Mouse (Mus musculus) lung, embryonic 16.5 days (tissue): ENCODE measurements at regions not wholly inside any gene's neighbourhood (a gene's known extent, or its start where the extent isn't known, plus 50 kb on each side); places are given as distances from the start of the nearest gene placed in this dataset.

Source experiments
- ATAC-seq: fragments of 200-750 bp; cut with Nextera tagmentation; 2 replicates; pipeline ENCODE4 v1.8.0; 2017; ENCODE audit warnings: low read depth, mild to moderate bottlenecking, moderate library complexity
- H3K27ac ChIP-seq: fragments of 300-500 bp; sonication (generic); 2 replicates; pipeline ENCODE4 v1.5.1; 2014; ENCODE audit warnings: mild to moderate bottlenecking, control low read depth, low read length
- H3K27me3 ChIP-seq: fragments of 300-500 bp; sonication (generic); 2 replicates; pipeline ENCODE4 v1.6.1; 2014; ENCODE audit warnings: low read depth, low read length, mixed read lengths; ENCODE audit not compliant: control insufficient read depth, insufficient read depth
- H3K36me3 ChIP-seq: fragments of 300-500 bp; sonication (generic); 2 replicates; pipeline ENCODE4 v1.6.1; 2014; ENCODE audit warnings: low read length; ENCODE audit not compliant: control insufficient read depth, insufficient read depth
- H3K4me1 ChIP-seq: fragments of 300-500 bp; sonication (generic); replicated peaks from 2 replicates; pipeline ENCODE4 v1.6.1; 2014; ENCODE audit warnings: low read length, mixed read lengths; ENCODE audit not compliant: control insufficient read depth, insufficient read depth
- H3K4me2 ChIP-seq: fragments of 300-500 bp; sonication (generic); 2 replicates; pipeline ENCODE4 v1.6.1; 2014; ENCODE audit warnings: low read depth, low read length, control low read depth
- H3K4me3 ChIP-seq: fragments of 300-500 bp; sonication (generic); 2 replicates; pipeline ENCODE4 v1.5.1; 2014; ENCODE audit warnings: mild to moderate bottlenecking, low read length, control low read depth
- H3K9ac ChIP-seq: fragments of 300-500 bp; sonication (generic); 2 replicates; pipeline ENCODE4 v1.6.1; 2014; ENCODE audit warnings: low read length, control low read depth
- H3K9me3 ChIP-seq: fragments of 300-500 bp; sonication (generic); 2 replicates; pipeline ENCODE4 v1.6.1; 2016; ENCODE audit warnings: low read length; ENCODE audit not compliant: control insufficient read depth
- WGBS: fragments of 180-500 bp; shearing (Covaris S2); extraction: QIAGEN DNeasy Blood & Tissue Kit; methylation state at CpG from one replicate; pipeline ENCODE4 v1.1.7; 2014; 5-methylcytosine and 5-hydroxymethylcytosine counted together

DNA sequence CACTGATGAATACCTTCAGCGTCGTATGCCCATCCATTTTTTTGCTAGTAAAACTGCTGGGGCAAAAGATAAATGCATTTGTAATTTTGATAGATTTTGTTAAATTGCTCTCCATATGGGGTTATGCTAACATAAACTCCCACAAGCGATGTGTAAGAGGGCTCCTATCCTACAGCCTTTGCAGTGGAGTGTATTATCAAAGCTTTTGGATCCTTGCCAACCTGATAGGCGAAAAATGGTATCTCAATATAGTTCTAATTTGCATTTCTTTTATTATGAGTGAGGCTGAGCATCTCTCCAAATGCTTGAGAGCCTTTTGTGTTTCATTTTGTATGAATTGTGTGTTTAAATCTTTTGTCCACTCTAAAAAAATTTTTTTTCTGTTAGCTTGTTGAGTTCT lies 140.3 kb downstream of the Icos start:
- 31% methylated on average over 4 of the region's 4 CpGs for WGBS
- Histone ChIP-seq H3K4me1 (no peaks in the 10 kb centered on the region), H3K27ac (no peak overlapping the region)

DNA sequence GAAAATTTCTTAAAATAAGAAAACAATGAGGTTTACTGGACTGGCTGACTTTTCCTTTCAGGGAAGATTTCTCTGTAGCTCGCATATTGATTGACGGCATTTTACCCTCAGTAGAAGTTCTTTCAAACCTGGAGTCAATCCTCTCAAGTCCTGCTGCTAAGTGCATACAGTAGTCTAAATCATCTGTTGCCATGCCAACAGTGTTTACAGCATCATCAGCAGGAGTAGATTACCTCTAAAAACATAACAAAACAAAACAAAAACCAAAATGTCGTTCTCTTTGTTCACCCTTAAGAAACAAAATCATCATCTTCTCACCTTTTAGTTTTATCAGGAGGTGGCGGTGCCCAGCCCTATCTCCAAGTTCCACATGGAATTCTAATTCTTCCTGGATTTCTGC lies 143.8 kb downstream of the Icos start:
- H3K27ac ChIP-seq: no peak overlapping the region
- H3K4me2 ChIP-seq: no peak overlapping the region
- H3K36me3 ChIP-seq: no peaks in the 10 kb centered on the region
- H3K4me3 ChIP-seq: no peak overlapping the region
- H3K27me3 ChIP-seq: no peaks in the 10 kb centered on the region
- H3K9me3 ChIP-seq: no peaks in the 10 kb centered on the region
- no peak overlapping the region for H3K9ac ChIP-seq
- ATAC-seq: no peak
- 75% methylated on average over 4 of the region's 4 CpGs for WGBS
- no peaks in the 10 kb centered on the region for H3K4me1 ChIP-seq

More for the DNA sequence above, 140.3 kb downstream of the Icos start:
- Histone ChIP-seq H3K4me2 (no peak overlapping the region), H3K9ac (no peak overlapping the region), H3K9me3 (no peaks in the 10 kb centered on the region), H3K36me3 (no peaks in the 10 kb centered on the region), H3K27me3 (no peaks in the 10 kb centered on the region), H3K4me3 (no peak overlapping the region)
- no peak for ATAC-seq

- Histone ChIP-seq H3K27me3 (no peaks in the 10 kb centered on the region), H3K27ac (no peak overlapping the region), H3K9me3 (no peaks in the 10 kb centered on the region), H3K4me2 (no peak overlapping the region), H3K4me3 (no peak overlapping the region), H3K36me3 (no peaks in the 10 kb centered on the region), H3K9ac (no peak overlapping the region), H3K4me1 (no peaks in the 10 kb centered on the region)
- whole genome bisulfite sequencing: 86% methylated on average over 2 of the region's 2 CpGs
- ATAC-seq: no peak
Measured at GRCm38 (mm10) chr1:61125127-61125526, 147.4 kb downstream of the Icos start.

DNA sequence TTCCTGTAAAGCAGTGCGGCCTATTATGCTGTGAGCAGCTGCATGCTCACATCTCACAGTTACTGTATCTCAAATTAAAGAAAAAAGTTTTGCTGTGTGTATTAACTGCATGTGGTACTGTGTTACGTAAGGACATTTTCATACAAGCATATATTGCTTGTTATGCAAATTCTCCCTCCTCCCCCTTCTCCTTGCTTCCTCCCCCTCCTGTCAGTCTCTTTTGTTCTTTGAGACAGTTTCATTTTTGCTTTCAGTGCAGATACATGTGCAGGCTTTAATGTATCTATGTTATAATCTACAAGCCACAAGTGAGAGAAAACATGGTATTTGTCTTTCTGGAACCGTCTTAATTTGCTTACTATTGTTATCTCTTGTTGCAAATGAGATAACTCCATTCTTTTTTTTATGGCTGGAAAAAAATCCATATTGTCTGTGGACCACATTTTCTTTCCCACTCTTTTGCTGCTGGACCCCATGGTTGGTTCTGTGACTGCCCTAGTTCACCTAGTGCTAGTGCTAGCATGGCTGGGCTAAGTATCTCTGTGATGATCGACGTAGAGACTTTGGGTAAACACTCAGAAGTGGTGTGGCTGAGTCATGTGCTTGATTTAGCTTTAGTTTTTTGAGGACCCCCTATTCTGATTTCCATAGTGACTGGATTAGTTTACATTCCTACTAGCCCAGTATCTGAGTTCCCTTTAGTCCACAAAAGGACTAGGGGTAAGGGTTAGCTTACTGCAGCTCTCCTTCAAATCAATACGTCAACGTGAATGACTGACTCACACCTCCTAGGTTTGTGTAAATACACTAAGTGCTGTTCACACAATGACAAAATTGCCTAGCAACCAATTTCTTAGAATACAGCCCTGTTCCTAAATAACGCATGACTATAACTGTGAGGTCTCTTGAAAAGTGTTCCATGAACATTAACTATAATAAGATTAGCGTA lies 158.1 kb downstream of the Icos start:
- Histone ChIP-seq H3K9ac (no peak overlapping the region), H3K27me3 (no peaks in the 10 kb centered on the region), H3K9me3 (no peaks in the 10 kb centered on the region), H3K4me2 (no peak overlapping the region), H3K36me3 (no peaks in the 10 kb centered on the region), H3K27ac (no peak overlapping the region), H3K4me1 (peaks cover under 1% of the 10 kb centered on the region), H3K4me3 (no peak overlapping the region)
- WGBS: 55% methylated on average over 9 of the region's 9 CpGs
- ATAC-seq: peak; percentile 55

- no peak for ATAC-seq
- WGBS: 61% methylated on average over 5 of the region's 5 CpGs
- no peaks in the 10 kb centered on the region for H3K9me3 ChIP-seq
- H3K9ac ChIP-seq: no peak overlapping the region
- no peaks in the 10 kb centered on the region for H3K36me3 ChIP-seq
- peaks cover 10% of the 10 kb centered on the region for H3K4me1 ChIP-seq
- H3K27me3 ChIP-seq: no peaks in the 10 kb centered on the region
- no peak overlapping the region for H3K27ac ChIP-seq
- no peak overlapping the region for H3K4me2 ChIP-seq
- no peak overlapping the region for H3K4me3 ChIP-seq
Measured at GRCm38 (mm10) chr1:61137210-61137885, 159.6 kb downstream of the Icos start.

DNA sequence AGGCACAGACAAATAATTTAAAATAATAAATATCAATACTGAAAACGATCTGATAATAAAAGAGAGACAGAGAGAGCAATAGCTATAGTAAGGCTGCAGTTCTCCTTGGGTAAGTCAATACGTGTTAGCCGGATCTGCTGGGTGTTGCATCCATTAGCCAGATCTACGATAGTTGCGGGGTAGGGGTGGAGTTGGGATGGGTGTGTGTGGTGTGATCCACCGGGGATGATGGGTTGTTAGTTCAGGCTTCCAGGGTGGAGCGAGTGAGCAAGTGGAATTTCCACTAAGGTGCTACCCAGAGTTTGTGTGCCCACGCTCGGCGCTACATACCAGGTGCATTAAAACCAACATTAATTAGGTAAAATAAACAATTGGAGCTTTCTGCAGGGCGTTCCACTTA lies 160.2 kb downstream of the Icos start:
- 54% methylated on average over 11 of the region's 11 CpGs for WGBS
- H3K4me2 ChIP-seq: no peak overlapping the region
- no peak for ATAC-seq

GRCm38 (mm10) chr1:61139291-61139983 lies 161.7 kb downstream of the Icos start:
- Histone ChIP-seq H3K27ac (no peak overlapping the region), H3K4me3 (peak overlapping the region; percentile 19)

More for the DNA sequence above, 160.2 kb downstream of the Icos start:
- Histone ChIP-seq H3K36me3 (no peaks in the 10 kb centered on the region), H3K9ac (no peak overlapping the region), H3K4me3 (no peak overlapping the region), H3K27me3 (no peaks in the 10 kb centered on the region), H3K9me3 (no peaks in the 10 kb centered on the region), H3K27ac (no peak overlapping the region), H3K4me1 (peaks cover 13% of the 10 kb centered on the region)

DNA sequence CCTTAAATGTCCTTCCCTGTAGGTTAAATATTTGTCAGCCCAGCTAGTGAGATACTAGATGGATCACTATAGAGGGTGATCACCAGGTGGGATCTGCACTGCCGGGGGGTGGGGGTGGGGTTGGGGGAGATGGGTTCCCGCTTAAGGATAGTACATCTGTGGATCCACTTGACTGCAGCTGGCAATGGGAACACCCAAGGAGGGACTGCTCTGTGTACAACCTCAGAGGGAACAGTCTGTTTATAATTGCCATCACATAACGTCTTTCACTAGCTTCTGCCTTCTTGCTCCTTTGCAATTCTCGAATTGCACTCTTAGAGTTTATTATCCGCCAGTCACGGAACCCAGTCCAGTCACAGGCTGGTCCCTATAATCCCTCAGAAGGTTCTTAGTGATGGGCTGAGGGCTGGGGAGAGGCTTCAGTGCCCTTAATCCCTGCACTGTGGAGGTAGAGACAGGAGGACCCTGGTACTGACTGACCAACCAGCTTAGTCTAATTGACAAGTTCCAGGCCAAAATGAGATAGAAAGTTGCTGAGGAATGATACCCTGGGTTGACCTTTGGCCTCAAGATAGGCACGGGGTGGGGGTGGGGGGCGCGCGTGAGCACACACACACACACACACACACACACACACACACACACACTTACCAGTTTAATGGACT lies 162.4 kb downstream of the Icos start:
- Histone ChIP-seq H3K9ac (no peak overlapping the region), H3K36me3 (no peaks in the 10 kb centered on the region), H3K27me3 (no peaks in the 10 kb centered on the region), H3K4me2 (no peak overlapping the region), H3K4me3 (no peak overlapping the region), H3K9me3 (no peaks in the 10 kb centered on the region), H3K4me1 (peaks cover 23% of the 10 kb centered on the region), H3K27ac (no peak overlapping the region)
- ATAC-seq: no peak
- 52% methylated on average over 10 of the region's 10 CpGs for WGBS

More at GRCm38 (mm10) chr1:61139291-61139983, 161.7 kb downstream of the Icos start:
- no peak overlapping the region for H3K9ac ChIP-seq
- H3K4me1 ChIP-seq: peaks cover 23% of the 10 kb centered on the region
- H3K9me3 ChIP-seq: no peaks in the 10 kb centered on the region
- H3K4me2 ChIP-seq: peak overlapping the region; percentile 47
- no peak; the same call in 1 of the 2 replicates for ATAC-seq
- 10% methylated on average over 15 of the region's 15 CpGs for WGBS
- no peaks in the 10 kb centered on the region for H3K36me3 ChIP-seq
- H3K27me3 ChIP-seq: no peaks in the 10 kb centered on the region
